Mouse (Mus musculus) retina, embryonic 14.5 days (tissue): Measurements from ENCODE around the gene Pld5.

Source experiments
- DNase-seq: peaks from one replicate; pipeline ENCODE4 v3.0.0-alpha.2; 2015; ENCODE audit warnings: low spot score

Pld5 gene

GRCm38 (mm10) chr1:175950421-175950820 lies 324.7 kb downstream of the Pld5 start:
- DNase-seq, result no peak

GRCm38 (mm10) chr1:175946718-175947315 lies 328.3 kb downstream of the Pld5 start:
- no peak for DNase-seq

- no peak for DNase-seq
Measured at GRCm38 (mm10) chr1:175943168-175943567, 331.9 kb downstream of the Pld5 start.

GRCm38 (mm10) chr1:175938731-175939130 lies 336.4 kb downstream of the Pld5 start:
- DNase-seq, result no peak

- DNase-seq, result peak; percentile 96
Measured at GRCm38 (mm10) chr1:175936282-175936737, 338.8 kb downstream of the Pld5 start.

- DNase-seq, result no peak
Measured at GRCm38 (mm10) chr1:175931391-175931790, 343.7 kb downstream of the Pld5 start.

GRCm38 (mm10) chr1:175923848-175924787 lies 351.0 kb downstream of the Pld5 start:
- peak; percentile 87 for DNase-seq

GRCm38 (mm10) chr1:175921091-175921490 lies 354.0 kb downstream of the Pld5 start:
- no peak for DNase-seq

- DNase-seq, result no peak
Measured at GRCm38 (mm10) chr1:175920029-175920428, 355.1 kb downstream of the Pld5 start, which contains the start of gene Gm38100. TSS of gene Gm38100 (plus strand) at chr1:175920329.

- no peak for DNase-seq
Measured at GRCm38 (mm10) chr1:175913728-175914303, 361.3 kb downstream of the Pld5 start.
